8 mouse cellular contexts compared by ENCODE assay signal in the genomic region with DNA sequence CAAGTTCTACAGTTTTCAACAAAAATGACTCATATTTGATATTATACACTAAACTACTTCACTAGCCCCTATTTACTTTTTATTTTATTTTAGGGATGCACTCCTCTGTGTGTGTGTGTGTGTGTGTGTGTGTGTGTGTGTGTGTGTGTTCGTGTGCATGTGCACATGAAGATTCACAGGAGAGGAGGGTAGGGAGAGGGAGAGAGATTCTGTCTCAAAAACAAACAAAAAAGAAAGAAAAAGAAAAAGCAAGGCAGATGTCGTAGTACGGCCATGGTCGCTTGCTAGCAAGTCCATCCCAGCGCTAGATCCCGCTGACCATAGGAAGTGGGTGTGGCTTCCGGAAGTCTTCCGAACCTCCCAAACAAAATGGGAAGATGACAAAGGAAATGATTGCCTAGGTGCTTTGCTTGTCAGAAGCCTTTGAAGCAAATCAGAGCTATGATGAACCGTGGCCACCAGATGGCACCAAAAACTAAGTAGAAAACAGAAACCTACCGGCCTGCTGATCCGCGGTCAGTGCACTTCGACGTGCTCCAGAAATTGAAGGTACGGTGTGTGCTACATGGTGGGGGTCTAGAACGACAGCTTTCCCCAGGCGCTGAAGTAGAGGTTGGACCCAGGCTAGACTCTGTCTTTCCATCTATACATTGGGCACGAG. TPM values are rescaled to one million over a fixed set of nuclear protein-coding genes. Genes with fewer than 3 reads are reported as not detected.
DNase-seq lines count a peak whose midpoint lies in the region; ATAC-seq lines count a peak whose summit lies in the region.

No protein-coding gene starts in this region.

- H3K4me1 ChIP-seq in intestine, embryonic 15.5 days (replicated peaks): no peaks in the 10 kb centered on the region

- no peaks in the 10 kb centered on the region for H3K36me3 ChIP-seq in intestine, embryonic 15.5 days

- peak overlapping the region; percentile 47 for H3K4me2 ChIP-seq in intestine, embryonic 15.5 days (replicated peaks)

- no peaks in the 10 kb centered on the region for H3K9me3 ChIP-seq in intestine, embryonic 15.5 days

- peak; percentile 70 for DNase-seq in adrenal gland, adult 8-10 months
- peak; percentile 80 for DNase-seq in embryo, embryonic 11.5 days (ENCODE audit: low read depth, low spot score)
- peak; percentile 65 to 71 for DNase-seq in gastrocnemius, postnatal 36 days
- DNase-seq in left cerebral cortex, postnatal 25 days (ENCODE audit: low spot score in 2 of 2): peak; percentile 75 to 85
- DNase-seq in mesoderm, embryonic 11.5 days (ENCODE audit: low read depth, low spot score): peak; percentile 92
- DNase-seq in right cerebral cortex, postnatal 25 days: peak; percentile 70
- peak; percentile 75 to 82 for DNase-seq in urinary bladder, postnatal 36 days (ENCODE audit: low spot score in 2 of 2)

- 3% methylated on average over 18 of the region's 18 CpGs for WGBS in intestine, embryonic 15.5 days

- no peak overlapping the region for H3K4me3 ChIP-seq in intestine, embryonic 15.5 days (replicated peaks)

- no peak overlapping the region for H3K27ac ChIP-seq in intestine, embryonic 15.5 days

- H3K27me3 ChIP-seq in intestine, embryonic 15.5 days (replicated peaks): no peaks in the 10 kb centered on the region

- no peak overlapping the region for H3K9ac ChIP-seq in intestine, embryonic 15.5 days

- ATAC-seq in intestine, embryonic 15.5 days: peak; percentile 56

- intact Hi-C loops in gastrocnemius, postnatal 36 days (cut with DNase I): loop anchor here (2.0 kb wide), 1 partner anchor 152 kb away; no protein-coding TSS in a partner anchor
- intact Hi-C loops in left cerebral cortex, postnatal 25 days (cut with DNase I): loop anchor here (2.0 to 10.0 kb wide), 4 partner anchors 154 to 324 kb away; a partner anchor contains a TSS

RNA-seq across cellular contexts. Expression of a gene that starts 20.1 kb away (rescaled TPM):
- total RNA-seq in adrenal gland, adult 8-10 months (2022): under 1 TPM in 3 of 4 experiments, not detected in 1; 0.12 to 0.25 (median 0.19) TPM
- total RNA-seq in gastrocnemius, postnatal 36 days (2021): under 1 TPM; 0.10 to 0.12 TPM
- 1.2 and 1.6 TPM in 2 replicates for polyA plus RNA-seq in intestine, embryonic 15.5 days (2015; fragmentation: Nextera tagmentation; extraction: Ambion mirVana)
- under 1 TPM; 0.25 to 0.34 TPM for total RNA-seq in left cerebral cortex, postnatal 25 days (2021)

RNA-seq across cellular contexts. Expression of a gene that starts 36.6 kb away (rescaled TPM):
- 10 to 100 TPM; 40.7 to 55.4 (median 49.6) TPM for total RNA-seq in adrenal gland, adult 8-10 months (2022)
- 10 to 100 TPM; 81.2 to 85.0 TPM for total RNA-seq in gastrocnemius, postnatal 36 days (2021)
- polyA plus RNA-seq in intestine, embryonic 15.5 days (2015; fragmentation: Nextera tagmentation; extraction: Ambion mirVana): 50.6 and 64.8 TPM in 2 replicates
- 10 to 100 TPM; 54.5 to 55.3 TPM for total RNA-seq in left cerebral cortex, postnatal 25 days (2021)
